ENCODE assay signal across 10 mouse cellular contexts in genomic region chr8:9580192-9580591, GRCm38 (mm10).
A peak's percentile ranks its signal among the peaks of the same experiment; 100 is the strongest.
DNase-seq lines count a peak whose midpoint lies in the region; ATAC-seq lines count a peak whose summit lies in the region.
"Had no signal": no experiment of that assay in that cellular context is flagged by ENCODE, and none has a peak within 500 bp of the region (broad histone marks: within the 10 kb centered on the region; RNA-seq: fewer than 3 reads in every experiment).

No protein-coding gene starts in this region.

- WGBS in kidney, embryonic 16.5 days = 34% methylated on average over 3 of the region's 3 CpGs

- ATAC-seq in kidney, embryonic 16.5 days (ENCODE audit: low FRiP score, low TSS enrichment) = no peak

- DNase-seq in kidney, adult 18-20 months = peak; percentile 5
- peak; percentile 50 for DNase-seq in ES-CJ7 (ENCODE audit: low read depth, low spot score)
- peak; percentile 40 for DNase-seq in R1 (ENCODE audit: low read depth, low spot score)
- DNase-seq in kidney, postnatal 10 days = peak; percentile 7
- no peak for DNase-seq in ovary, postnatal 14 days (ENCODE audit: low spot score)
- DNase-seq in T-cell, adult 2 months (ENCODE audit: low spot score) = no peak
- DNase-seq: heart, postnatal 14 days had no signal

- H3K9me3 ChIP-seq in kidney, embryonic 16.5 days (ENCODE audit: low read length) = no peaks in the 10 kb centered on the region
- H3K9me3 ChIP-seq: forebrain, embryonic 10.5 days; limb, embryonic 15.5 days had no signal

- H3K27me3 ChIP-seq in kidney, embryonic 16.5 days (ENCODE audit: insufficient read depth, low read length) = no peaks in the 10 kb centered on the region
- H3K27me3 ChIP-seq: limb, embryonic 15.5 days had no signal

- no peaks in the 10 kb centered on the region for H3K4me1 ChIP-seq in kidney, embryonic 16.5 days (ENCODE audit: insufficient read depth, low read length)
- H3K4me1 ChIP-seq: forebrain, embryonic 10.5 days; limb, embryonic 15.5 days had no signal

- H3K36me3 ChIP-seq in kidney, embryonic 16.5 days (ENCODE audit: insufficient read depth, low read length) = no peaks in the 10 kb centered on the region
- H3K36me3 ChIP-seq: forebrain, embryonic 10.5 days; limb, embryonic 15.5 days had no signal

- no peak overlapping the region for H3K9ac ChIP-seq in kidney, embryonic 16.5 days (replicated peaks; ENCODE audit: low read length)
- H3K9ac ChIP-seq: limb, embryonic 15.5 days had no signal

- no peak overlapping the region for H3K4me3 ChIP-seq in kidney, embryonic 16.5 days (ENCODE audit: low read length)
- H3K4me3 ChIP-seq: forebrain, embryonic 10.5 days; limb, embryonic 15.5 days had no signal

- no peak overlapping the region for H3K4me2 ChIP-seq in kidney, embryonic 16.5 days (replicated peaks; ENCODE audit: low read depth, low read length)
- H3K4me2 ChIP-seq: limb, embryonic 15.5 days had no signal

- no peak overlapping the region for H3K27ac ChIP-seq in kidney, embryonic 16.5 days (ENCODE audit: low read length)
- H3K27ac ChIP-seq: forebrain, embryonic 10.5 days; limb, embryonic 15.5 days had no signal

Comparison
In these comparisons a context has a peak if more than half of its experiments do, and no peak if none do; other contexts are left out.
1. DNase-seq: peak in kidney, adult 18-20 months (single experiment), ES-CJ7 (single experiment), R1 (single experiment) and kidney, postnatal 10 days (single experiment); none in ovary, postnatal 14 days (single experiment) and T-cell, adult 2 months (single experiment).